Mouse (Mus musculus): ENCODE data around the gene Begain. TPM values are rescaled to one million over a fixed set of nuclear protein-coding genes. Genes with fewer than 3 reads are reported as not detected.

The Begain gene
- total RNA-seq (2017) = 0.63 and 0.89 TPM in 2 replicates

DNA sequence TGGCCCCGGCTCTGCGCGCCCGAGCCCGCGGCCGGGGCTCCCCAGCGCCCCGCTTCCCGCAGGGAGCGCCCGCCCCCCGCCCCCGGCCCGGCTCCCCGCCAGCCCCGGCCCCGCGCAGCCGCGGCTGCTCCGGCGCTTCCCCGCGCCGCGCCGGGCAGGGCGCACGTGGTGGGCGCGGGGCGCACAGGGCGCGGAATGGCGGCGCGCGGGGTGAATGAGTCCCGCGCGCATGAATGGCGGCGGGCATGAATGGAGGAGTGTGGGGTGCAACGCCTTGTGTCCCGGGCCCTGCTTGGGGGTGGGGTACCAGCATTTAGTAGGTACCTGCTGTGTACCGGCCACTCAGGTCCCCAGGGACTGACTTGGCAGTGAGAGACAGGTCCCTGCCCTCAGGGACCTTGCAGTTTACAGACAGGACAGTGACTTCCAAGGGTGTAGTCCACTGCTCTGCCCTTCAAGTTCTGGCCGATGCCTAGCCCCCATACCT lies at the start of gene Begain:
TSS of gene Begain (minus strand) at position 51 of the 487 bp plus-strand sequence.
- ATAC-seq (replicated peaks in 1 of 2; ENCODE audit: insufficient read depth in 1 of 2, low FRiP score in 2 of 2, low TSS enrichment in 1 of 2, low read depth in 1 of 2, poor library complexity in 2 of 2, severe bottlenecking in 2 of 2) = no peak

DNA sequence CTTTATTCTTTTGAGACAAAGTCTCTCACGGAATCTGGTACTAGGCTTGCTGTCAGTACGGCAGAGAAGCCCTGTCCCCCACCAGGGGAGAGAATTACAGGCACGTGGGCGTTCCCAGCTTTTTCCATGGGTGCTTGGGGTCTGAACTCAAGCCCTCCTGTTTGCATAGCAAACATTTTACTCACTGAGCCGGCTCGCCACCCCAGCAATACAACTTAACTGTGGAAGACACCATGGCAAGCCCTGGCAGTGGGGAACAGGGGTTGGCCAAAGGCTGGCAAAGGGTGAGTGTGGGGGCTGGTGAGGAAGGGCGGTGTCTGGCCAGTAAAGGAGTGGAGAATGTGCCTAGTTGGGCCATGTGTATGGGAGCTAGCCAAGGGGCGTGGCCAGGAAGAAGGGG lies 47.7 kb upstream of the Begain start:
- ATAC-seq (replicated peaks in 1 of 2; ENCODE audit: insufficient read depth in 1 of 2, low FRiP score in 2 of 2, low TSS enrichment in 1 of 2, low read depth in 1 of 2, poor library complexity in 2 of 2, severe bottlenecking in 2 of 2) = no peak

DNA sequence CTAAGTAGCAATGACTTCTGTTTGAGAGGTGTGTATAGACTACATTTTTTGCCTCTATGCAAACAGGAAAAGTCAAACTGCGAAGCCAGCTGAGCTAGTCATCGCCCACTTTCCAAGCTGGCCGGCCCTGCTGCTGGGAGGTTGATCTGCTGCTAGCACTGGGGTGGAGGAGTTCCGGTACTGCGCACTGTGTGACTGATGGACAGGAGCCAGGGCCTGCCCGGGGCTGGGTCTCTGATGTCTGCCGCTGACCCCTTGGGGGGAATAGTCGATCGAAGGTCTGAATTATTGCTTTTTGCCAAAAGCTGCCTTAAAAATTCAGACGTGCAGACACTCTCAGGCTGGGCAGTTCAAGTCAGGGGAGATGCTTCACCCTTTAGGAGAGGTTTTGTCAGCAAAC lies 47.1 kb upstream of the Begain start:
- no peak for ATAC-seq (replicated peaks in 1 of 2; ENCODE audit: insufficient read depth in 1 of 2, low FRiP score in 2 of 2, low TSS enrichment in 1 of 2, low read depth in 1 of 2, poor library complexity in 2 of 2, severe bottlenecking in 2 of 2)

DNA sequence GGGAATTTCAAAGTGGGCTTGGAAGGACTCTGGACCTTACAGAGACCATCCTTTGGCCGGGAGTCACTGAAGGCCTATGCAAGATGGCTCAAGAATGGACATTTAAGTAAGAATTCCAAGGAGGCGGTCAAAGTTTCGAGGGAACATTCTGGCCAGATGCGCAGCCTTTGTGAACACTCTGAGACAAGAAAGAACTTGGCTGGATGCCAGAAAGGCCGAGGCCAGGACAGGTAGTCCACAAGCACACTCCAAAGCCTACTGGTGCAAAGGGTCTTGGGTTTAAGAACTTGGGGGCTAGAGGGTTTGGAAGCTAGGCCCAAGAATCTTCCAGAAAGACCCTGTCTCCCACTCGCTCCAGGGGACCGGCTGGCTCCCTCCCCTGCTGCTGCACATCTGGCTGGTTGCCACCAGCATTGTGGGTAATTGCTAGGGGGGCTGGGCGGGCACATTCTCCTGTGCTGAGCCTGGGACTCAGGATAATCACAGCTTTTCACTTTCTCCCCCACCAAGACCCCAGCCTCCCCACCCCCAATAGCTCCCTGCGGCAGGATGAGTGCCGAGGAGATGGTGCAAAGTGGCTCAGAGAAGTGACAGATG lies 45.1 kb upstream of the Begain start:
- no peak for ATAC-seq (replicated peaks in 1 of 2; ENCODE audit: insufficient read depth in 1 of 2, low FRiP score in 2 of 2, low TSS enrichment in 1 of 2, low read depth in 1 of 2, poor library complexity in 2 of 2, severe bottlenecking in 2 of 2)

DNA sequence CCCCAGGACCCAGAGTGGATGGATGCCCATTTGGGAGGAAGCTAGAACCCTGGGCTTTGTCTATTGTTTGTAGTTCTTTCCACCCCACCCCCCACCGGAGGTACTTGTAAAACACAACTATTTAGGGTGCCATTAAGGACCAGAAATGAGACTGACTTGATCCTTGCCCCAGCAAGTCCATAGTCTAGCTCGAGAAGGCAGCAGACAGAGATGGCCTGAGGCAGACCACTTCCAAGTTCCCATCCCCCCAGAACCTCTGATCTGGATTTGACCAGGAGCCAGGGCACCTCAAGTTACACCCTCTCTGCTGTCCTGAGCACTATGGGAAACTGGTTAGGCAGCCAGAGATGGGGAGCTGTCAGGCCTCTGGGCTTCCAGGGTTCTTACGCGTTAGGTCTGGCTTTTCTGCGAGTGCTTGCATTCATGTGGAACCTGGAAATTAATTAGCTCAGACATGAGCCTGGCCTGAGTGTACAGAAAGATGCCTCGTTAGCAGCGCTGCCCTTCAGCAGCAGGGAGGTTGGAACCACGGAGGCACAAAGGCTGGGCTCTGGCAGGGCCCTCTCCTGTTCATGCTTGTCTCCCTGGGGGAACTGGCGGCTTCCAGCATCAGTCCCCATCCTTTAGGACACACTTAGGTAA lies 44.5 kb upstream of the Begain start:
- ATAC-seq (replicated peaks in 1 of 2; ENCODE audit: insufficient read depth in 1 of 2, low FRiP score in 2 of 2, low TSS enrichment in 1 of 2, low read depth in 1 of 2, poor library complexity in 2 of 2, severe bottlenecking in 2 of 2) = no peak

DNA sequence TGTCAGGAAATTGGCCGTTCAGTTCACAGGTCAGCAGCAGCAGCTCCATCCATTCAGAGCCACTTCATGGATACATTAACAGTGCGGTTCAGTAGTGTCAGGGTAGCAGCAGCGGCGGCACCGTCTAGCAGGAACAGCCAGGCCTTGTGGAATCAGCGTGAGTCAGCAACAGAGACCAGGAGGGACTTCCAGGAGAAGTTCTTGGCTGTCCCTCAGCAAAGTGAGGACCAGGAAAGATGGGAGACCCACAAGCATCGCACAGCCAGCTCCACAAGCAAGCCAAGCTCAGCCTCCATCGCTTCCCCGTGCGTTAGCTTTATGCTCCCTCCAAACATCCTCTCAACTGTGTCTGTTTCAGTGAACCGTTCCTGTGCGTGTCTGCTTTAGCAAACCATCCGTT lies 40.9 kb upstream of the Begain start:
- ATAC-seq (replicated peaks in 1 of 2; ENCODE audit: insufficient read depth in 1 of 2, low FRiP score in 2 of 2, low TSS enrichment in 1 of 2, low read depth in 1 of 2, poor library complexity in 2 of 2, severe bottlenecking in 2 of 2) = no peak

DNA sequence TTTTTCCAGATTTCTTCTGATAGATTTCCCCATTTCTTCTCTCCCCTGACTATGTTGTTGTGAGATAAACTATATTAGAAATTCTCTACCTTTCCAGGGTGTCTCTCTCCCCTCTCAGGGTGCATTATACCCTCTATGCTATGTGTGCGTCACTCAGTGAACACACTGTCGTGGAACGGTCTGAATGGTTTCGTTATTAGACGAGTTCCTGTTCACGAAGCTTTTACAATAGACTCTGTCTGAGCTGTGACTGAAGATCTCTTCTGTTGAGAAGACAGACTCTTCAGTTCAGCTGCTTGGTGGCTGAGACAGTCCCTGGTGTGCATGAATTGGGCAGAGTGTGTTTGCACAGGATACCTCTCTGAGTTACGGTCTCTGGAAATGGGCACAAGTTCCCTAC lies 32.4 kb upstream of the Begain start:
- ATAC-seq (replicated peaks in 1 of 2; ENCODE audit: insufficient read depth in 1 of 2, low FRiP score in 2 of 2, low TSS enrichment in 1 of 2, low read depth in 1 of 2, poor library complexity in 2 of 2, severe bottlenecking in 2 of 2) = no peak

DNA sequence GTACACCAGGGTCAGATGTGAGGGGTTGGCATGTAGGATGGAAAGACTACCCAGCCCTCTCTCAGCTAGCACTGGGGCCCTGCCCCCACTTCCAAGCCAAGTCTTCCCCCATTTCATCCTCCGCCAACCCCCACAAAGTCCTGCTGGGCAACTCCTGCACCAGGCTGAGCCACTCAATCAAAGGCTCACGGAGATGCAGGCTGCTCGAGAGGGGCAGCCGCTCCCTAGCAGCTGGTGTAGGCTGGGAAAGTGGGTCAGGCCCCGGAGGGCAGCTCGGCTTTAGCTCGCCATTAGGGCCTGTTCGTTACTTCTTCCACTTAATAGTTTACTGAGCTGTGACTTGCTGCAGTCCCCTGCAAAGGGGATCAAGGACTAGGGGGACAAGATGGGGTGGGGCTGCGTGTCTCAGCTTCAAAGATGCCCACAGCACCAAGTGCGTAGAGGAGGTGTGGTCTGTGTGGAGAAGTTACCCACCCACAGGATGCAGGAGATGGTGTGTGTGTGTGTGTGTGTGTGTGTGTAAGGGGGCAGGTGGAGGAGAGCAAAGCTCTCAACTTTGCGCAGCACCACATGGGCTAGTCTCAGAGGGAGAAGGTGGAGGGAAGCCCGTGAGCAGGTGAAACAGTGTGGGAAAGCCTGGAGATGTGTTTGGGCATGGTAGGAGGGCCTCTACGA lies 22.6 kb upstream of the Begain start:
- no peak for ATAC-seq (replicated peaks in 1 of 2; ENCODE audit: insufficient read depth in 1 of 2, low FRiP score in 2 of 2, low TSS enrichment in 1 of 2, low read depth in 1 of 2, poor library complexity in 2 of 2, severe bottlenecking in 2 of 2)

DNA sequence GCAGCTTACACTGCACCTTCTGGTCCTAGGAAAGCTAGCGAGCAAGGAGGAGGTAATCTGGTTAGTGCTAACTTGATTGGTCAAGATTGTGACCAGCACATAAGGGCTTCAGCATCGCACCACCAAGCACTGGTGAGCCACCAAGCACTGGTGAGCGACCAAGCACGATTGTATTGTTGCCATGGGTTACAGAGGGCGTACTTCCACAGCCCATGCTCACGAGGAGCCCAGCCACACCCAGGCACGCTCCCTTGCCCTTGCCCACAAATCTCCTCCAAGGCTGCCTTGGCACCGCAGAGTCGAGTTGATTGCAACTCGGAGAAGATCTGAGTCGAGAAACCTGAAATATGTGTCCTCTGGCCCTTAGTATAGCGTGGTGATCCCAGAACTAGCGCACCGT lies 22.0 kb upstream of the Begain start:
- ATAC-seq (replicated peaks in 1 of 2; ENCODE audit: insufficient read depth in 1 of 2, low FRiP score in 2 of 2, low TSS enrichment in 1 of 2, low read depth in 1 of 2, poor library complexity in 2 of 2, severe bottlenecking in 2 of 2) = no peak

DNA sequence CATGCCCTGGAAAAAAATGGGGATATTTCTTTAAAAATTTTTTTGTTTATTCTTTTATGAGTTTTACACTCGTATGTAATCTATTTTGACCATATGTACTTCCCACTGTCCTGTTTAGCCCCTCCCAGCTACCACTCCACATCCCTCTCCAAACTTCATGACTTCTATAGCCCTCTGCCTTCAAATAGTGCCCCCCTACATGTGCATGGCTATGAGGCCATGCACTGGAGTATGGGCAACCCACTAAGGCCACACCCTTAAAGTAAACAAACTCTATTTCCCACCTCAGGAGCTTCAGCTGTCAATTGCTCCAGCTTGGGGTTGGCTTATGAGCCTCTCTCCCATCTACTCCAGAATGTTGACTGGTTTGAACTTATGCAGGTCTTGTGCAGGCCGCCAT lies 18.1 kb upstream of the Begain start:
- ATAC-seq (replicated peaks in 1 of 2; ENCODE audit: insufficient read depth in 1 of 2, low FRiP score in 2 of 2, low TSS enrichment in 1 of 2, low read depth in 1 of 2, poor library complexity in 2 of 2, severe bottlenecking in 2 of 2) = no peak

DNA sequence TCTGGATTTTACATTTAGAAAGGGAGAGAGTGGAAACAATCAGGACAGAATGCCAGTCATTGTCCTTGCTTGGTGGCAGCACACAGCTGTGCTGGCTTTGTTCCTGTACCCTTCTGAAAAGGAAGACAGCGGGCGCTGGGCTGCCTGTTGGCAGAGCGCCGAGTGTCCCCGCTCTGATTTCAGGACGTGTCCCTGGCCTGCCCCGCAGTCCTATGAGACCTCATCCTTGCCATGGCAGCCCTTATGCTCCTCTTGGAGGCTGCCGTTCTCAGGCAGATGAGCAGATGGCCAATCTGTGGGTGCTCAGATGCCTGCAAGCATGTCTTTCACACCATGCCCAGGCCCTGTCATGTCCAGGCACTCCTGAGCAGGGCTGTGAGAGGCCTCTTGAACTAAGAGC lies 17.7 kb upstream of the Begain start:
- ATAC-seq (replicated peaks in 1 of 2; ENCODE audit: insufficient read depth in 1 of 2, low FRiP score in 2 of 2, low TSS enrichment in 1 of 2, low read depth in 1 of 2, poor library complexity in 2 of 2, severe bottlenecking in 2 of 2) = no peak

DNA sequence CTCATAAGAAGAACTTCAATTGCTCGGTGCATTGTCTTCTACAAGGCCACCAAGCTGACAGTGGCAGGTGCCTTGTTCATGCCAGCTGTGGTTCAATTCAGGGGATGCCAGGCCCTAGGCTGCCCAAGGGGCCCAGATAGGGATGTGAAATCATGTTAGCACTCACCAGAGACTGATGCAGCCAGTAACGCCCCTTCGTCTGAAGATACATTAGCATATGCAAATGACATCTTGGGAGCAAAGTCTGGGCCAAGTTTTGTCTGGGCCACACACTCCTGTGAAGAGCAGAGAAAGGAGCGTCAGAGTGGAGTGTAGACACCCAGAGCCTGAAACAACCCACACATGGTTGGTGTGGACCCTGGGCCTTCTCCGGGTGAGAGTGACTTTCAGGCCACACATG lies 17.0 kb upstream of the Begain start:
- ATAC-seq (replicated peaks in 1 of 2; ENCODE audit: insufficient read depth in 1 of 2, low FRiP score in 2 of 2, low TSS enrichment in 1 of 2, low read depth in 1 of 2, poor library complexity in 2 of 2, severe bottlenecking in 2 of 2) = no peak

DNA sequence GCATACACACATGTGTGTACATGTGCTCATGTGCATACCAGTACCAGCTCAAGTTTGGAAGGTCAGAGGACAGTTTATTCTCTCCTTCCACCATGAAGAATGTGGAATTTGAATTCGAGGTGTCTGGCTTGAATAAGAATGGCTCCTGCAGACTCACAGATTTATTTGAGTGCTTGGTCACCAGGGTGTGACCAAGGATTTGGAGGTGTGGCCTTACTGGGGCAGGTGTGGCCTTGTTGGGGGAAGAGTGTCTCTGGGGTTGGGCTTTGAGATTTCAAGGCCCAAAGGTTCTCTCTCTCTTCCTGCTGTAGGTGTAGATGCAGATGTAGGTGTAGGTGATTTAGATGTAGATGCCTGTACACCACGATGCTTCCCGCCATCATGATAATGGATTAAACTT lies 15.5 kb upstream of the Begain start:
- no peak for ATAC-seq (replicated peaks in 1 of 2; ENCODE audit: insufficient read depth in 1 of 2, low FRiP score in 2 of 2, low TSS enrichment in 1 of 2, low read depth in 1 of 2, poor library complexity in 2 of 2, severe bottlenecking in 2 of 2)

DNA sequence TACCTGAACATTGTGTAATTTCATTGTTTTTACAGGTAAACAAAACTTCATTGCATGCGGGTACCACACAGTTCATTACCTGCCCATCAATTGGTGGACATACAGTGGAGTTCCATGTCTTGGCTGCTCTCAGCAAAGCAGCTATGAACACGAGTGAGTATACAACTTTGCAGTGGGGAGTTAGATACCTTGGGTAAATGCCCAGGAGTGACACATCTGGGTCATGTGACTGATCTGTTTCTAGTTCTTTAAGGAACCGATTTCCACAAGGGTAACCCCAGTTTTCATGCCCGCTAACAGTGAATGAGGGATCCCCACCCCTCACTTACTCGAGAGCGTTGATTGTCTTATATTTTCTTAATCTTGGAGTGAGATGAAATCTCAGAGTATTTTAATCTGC lies 9.0 kb upstream of the Begain start:
- no peak for ATAC-seq (replicated peaks in 1 of 2; ENCODE audit: insufficient read depth in 1 of 2, low FRiP score in 2 of 2, low TSS enrichment in 1 of 2, low read depth in 1 of 2, poor library complexity in 2 of 2, severe bottlenecking in 2 of 2)

DNA sequence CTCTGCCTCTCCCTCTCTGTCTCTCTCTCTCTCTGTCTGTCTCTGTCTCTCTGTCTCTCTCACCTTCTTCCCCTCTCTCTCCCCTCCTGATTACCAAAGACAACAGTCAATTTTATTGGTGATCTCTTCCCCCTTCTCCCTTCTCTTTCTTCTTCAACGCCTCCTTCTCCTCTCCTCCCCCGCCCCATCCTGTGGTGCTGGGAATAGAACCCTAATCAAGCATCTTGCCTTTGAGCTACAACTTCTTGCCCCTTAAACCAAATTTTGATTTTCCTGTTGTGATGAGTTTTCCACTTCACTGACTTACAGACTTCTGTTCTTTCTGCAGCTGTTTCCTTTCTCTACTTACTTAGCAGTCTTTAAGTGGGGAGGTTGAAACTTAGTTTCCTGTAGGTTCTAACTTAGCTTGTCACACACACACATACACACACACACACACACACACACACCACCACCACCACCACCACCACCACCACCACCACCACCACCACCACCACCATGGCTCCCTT lies 6.8 kb upstream of the Begain start:
- no peak; a peak in 1 of 4 replicates for ATAC-seq (replicated peaks in 1 of 2; ENCODE audit: insufficient read depth in 1 of 2, low FRiP score in 2 of 2, low TSS enrichment in 1 of 2, low read depth in 1 of 2, poor library complexity in 2 of 2, severe bottlenecking in 2 of 2)

DNA sequence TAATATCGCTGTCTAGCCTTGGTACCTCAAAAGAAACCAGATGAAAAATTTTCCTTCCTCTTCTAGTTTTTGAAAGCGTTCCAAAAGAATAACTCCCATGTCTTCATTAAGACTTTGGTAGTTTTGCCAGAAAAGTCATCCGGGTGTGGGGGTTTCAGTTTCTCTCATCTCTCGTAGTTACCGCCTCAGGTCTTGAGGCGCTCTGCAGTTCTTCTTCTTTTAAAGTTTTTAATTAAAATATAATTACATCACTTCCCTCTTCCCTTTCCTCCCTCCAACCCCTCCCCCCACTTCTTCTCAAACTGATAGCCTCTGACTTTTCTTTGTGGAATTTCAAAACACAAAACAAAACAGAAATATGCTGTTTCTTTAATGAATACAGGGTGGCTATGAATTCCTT lies 6.1 kb upstream of the Begain start:
- ATAC-seq (replicated peaks in 1 of 2; ENCODE audit: insufficient read depth in 1 of 2, low FRiP score in 2 of 2, low TSS enrichment in 1 of 2, low read depth in 1 of 2, poor library complexity in 2 of 2, severe bottlenecking in 2 of 2) = no peak; a peak in 1 of 4 replicates

DNA sequence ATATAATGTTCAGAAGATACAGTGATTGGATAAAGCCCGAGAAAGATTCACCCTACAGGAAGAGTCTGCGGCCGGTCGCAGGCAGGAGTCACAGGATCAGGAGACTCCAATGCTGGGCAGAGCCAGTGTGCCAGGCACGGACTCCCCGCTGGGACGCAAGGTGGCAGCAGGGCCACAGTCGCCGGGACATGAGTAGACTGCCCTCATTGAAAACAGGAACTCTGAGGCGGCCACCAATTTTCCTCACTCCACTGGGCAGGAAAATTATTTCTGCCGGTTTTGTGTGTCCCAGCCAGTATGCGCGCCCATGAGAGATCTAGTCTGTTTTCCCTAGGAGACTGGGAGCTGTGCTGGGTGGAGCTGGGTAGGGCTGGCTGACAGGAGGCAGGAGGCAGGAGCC lies 3.2 kb upstream of the Begain start:
- peak; percentile 51 to 62 for ATAC-seq (replicated peaks in 1 of 2; ENCODE audit: insufficient read depth in 1 of 2, low FRiP score in 2 of 2, low TSS enrichment in 1 of 2, low read depth in 1 of 2, poor library complexity in 2 of 2, severe bottlenecking in 2 of 2)

DNA sequence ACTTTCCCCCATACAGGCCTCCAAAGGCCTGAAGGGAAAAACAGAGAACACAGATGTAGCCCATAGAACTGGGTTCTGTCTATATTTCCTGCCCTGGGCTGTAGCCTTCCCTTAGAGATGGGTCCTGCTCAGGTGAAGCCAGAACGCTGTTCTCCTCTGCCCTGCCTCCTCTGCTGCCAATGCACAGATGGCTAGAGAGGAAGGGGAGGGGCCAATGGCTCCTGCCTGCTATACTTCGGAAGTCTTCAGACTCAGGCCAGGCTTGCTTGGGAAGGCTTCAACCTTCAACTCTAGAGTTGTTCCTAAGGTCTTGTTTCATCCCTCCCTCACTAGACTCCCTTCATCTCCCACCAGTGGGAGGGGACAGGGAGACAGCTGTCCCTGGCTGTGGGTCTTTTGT lies 1.7 kb upstream of the Begain start:
- ATAC-seq (replicated peaks in 1 of 2; ENCODE audit: insufficient read depth in 1 of 2, low FRiP score in 2 of 2, low TSS enrichment in 1 of 2, low read depth in 1 of 2, poor library complexity in 2 of 2, severe bottlenecking in 2 of 2) = peak in 1 of 2 experiments; percentile 53; a peak in 2 of 4 replicates
